In genomic region chr10:111719632-111720031, GRCm38 (mm10) we compare ENCODE assay signal across 9 mouse cellular contexts.
A peak's percentile ranks its signal among the peaks of the same experiment; 100 is the strongest.
DNase-seq lines count a peak whose midpoint lies in the region; ATAC-seq and TF ChIP-seq lines count a peak whose summit lies in the region.
"Had no signal": no experiment of that assay in that cellular context is flagged by ENCODE, and none has a peak within 500 bp of the region (broad histone marks: within the 10 kb centered on the region; RNA-seq: fewer than 3 reads in every experiment).

No protein-coding gene starts in this region.

- peak overlapping the region; percentile 3; the same call in 1 of the 2 replicates for H3K27ac ChIP-seq in embryonic facial prominence, embryonic 15.5 days (replicated peaks)
- no peak overlapping the region for H3K27ac ChIP-seq in stomach, postnatal 0 days (replicated peaks)
- H3K27ac ChIP-seq in hindbrain, embryonic 11.5 days (ENCODE audit: low read depth, low read length): no peak overlapping the region

- no peak for TF ChIP-seq CTCF in stomach, postnatal 0 days (IDR thresholded peaks at IDR 0.05; ENCODE audit: low read depth)

- ATAC-seq in embryonic facial prominence, embryonic 15.5 days (ENCODE audit: insufficient number of reproducible peaks, low FRiP score, low TSS enrichment, low read depth): no peak
- ATAC-seq in stomach, postnatal 0 days (ENCODE audit: low FRiP score, low TSS enrichment): no peak
- no peak for ATAC-seq in hindbrain, embryonic 11.5 days (ENCODE audit: low FRiP score)

- 0 out of 2 replicates have a peak, but pooled peaks cover 7% of the 10 kb centered on the region for H3K4me1 ChIP-seq in embryonic facial prominence, embryonic 15.5 days
- H3K4me1 ChIP-seq in stomach, postnatal 0 days (replicated peaks; ENCODE audit: control insufficient read depth, insufficient read depth): 0 out of 2 replicates have a peak, but pooled peaks cover 2% of the 10 kb centered on the region
- H3K4me1 ChIP-seq in hindbrain, embryonic 11.5 days (replicated peaks; ENCODE audit: control insufficient read depth, insufficient read depth, low read length): no peaks in the 10 kb centered on the region

- H3K27me3 ChIP-seq in embryonic facial prominence, embryonic 15.5 days: no peaks in the 10 kb centered on the region
- H3K27me3 ChIP-seq in stomach, postnatal 0 days (ENCODE audit: control insufficient read depth, insufficient read depth, low read length): no peaks in the 10 kb centered on the region
- H3K27me3 ChIP-seq in hindbrain, embryonic 11.5 days (ENCODE audit: control insufficient read depth, insufficient read depth, low read length): no peaks in the 10 kb centered on the region

- no peak overlapping the region for H3K4me3 ChIP-seq in embryonic facial prominence, embryonic 15.5 days (replicated peaks)
- no peak overlapping the region for H3K4me3 ChIP-seq in stomach, postnatal 0 days (ENCODE audit: low read depth, low read length)
- no peak overlapping the region for H3K4me3 ChIP-seq in hindbrain, embryonic 11.5 days (ENCODE audit: low read depth, low read length)

- H3K36me3 ChIP-seq in embryonic facial prominence, embryonic 15.5 days: no peaks in the 10 kb centered on the region
- H3K36me3 ChIP-seq in stomach, postnatal 0 days (ENCODE audit: control insufficient read depth, insufficient read depth, low read length): no peaks in the 10 kb centered on the region
- H3K36me3 ChIP-seq in hindbrain, embryonic 11.5 days (ENCODE audit: control insufficient read depth, insufficient read depth, low read length): no peaks in the 10 kb centered on the region

- no peak overlapping the region for H3K9ac ChIP-seq in embryonic facial prominence, embryonic 15.5 days
- H3K9ac ChIP-seq in stomach, postnatal 0 days (ENCODE audit: low read length): no peak overlapping the region
- no peak overlapping the region for H3K9ac ChIP-seq in hindbrain, embryonic 11.5 days (ENCODE audit: low read depth, low read length)

- DNase-seq in layer of hippocampus, postnatal 14 days (ENCODE audit: low spot score in 2 of 2): peak; percentile 22 to 31
- no peak for DNase-seq in layer of hippocampus, adult 9-10 months (ENCODE audit: low spot score)
- peak; percentile 66 for DNase-seq in MN1 (ENCODE audit: low spot score)
- peak; percentile 55 for DNase-seq in stomach, postnatal 0 days (ENCODE audit: low spot score)
- no peak for DNase-seq in hindbrain, embryonic 11.5 days (ENCODE audit: low spot score)
- no peak for DNase-seq in T-cell, adult 2 months (ENCODE audit: low spot score)
- DNase-seq: cerebellum, adult 9-10 months; thymus, adult 2 months had no signal

- TF ChIP-seq EP300 in stomach, postnatal 0 days (optimal IDR thresholded peaks at IDR 0.05): no peak

- no peak overlapping the region for H3K4me2 ChIP-seq in embryonic facial prominence, embryonic 15.5 days (replicated peaks)
- H3K4me2 ChIP-seq in stomach, postnatal 0 days (replicated peaks; ENCODE audit: low read depth): no peak overlapping the region
- H3K4me2 ChIP-seq in hindbrain, embryonic 11.5 days (replicated peaks; ENCODE audit: low read depth, low read length): no peak overlapping the region

- 57% methylated on average over 5 of the region's 5 CpGs for WGBS in embryonic facial prominence, embryonic 15.5 days
- 37% methylated on average over 5 of the region's 5 CpGs for WGBS in stomach, postnatal 0 days
- WGBS in hindbrain, embryonic 11.5 days: 93% methylated on average over 5 of the region's 5 CpGs

- no peaks in the 10 kb centered on the region for H3K9me3 ChIP-seq in embryonic facial prominence, embryonic 15.5 days (replicated peaks)
- no peaks in the 10 kb centered on the region for H3K9me3 ChIP-seq in stomach, postnatal 0 days (ENCODE audit: control insufficient read depth, low read length)
- H3K9me3 ChIP-seq in hindbrain, embryonic 11.5 days (ENCODE audit: control insufficient read depth, low read length): no peaks in the 10 kb centered on the region

Comparison
In these comparisons a context has a peak if more than half of its experiments do, and no peak if none do; other contexts are left out.
1. DNase-seq: peak in layer of hippocampus, postnatal 14 days (2 of 2), MN1 (single experiment) and stomach, postnatal 0 days (single experiment); none in layer of hippocampus, adult 9-10 months (single experiment), hindbrain, embryonic 11.5 days (single experiment) and T-cell, adult 2 months (single experiment).